In the genomic region with DNA sequence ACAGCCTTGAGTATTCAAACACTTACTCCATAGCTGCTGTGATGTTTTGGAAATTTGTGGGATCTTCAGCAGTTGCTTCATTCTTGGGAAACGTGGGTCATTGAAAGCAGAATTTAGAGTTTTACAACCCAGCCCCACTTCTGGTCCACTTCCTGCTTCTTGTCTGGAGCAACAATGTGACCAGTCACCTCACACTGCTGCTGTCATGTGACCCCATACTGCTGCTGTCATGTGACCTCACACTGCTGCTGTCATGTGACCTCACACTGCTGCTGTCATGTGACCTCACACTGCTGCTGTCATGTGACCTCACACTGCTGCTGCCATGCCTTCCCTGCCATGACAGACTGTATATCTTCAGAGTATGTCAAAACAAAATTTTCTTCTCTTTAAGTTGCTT, we compare ENCODE assay signal across 29 mouse cellular contexts.
DNase-seq lines count a peak whose midpoint lies in the region; ATAC-seq and TF ChIP-seq lines count a peak whose summit lies in the region.
"Had no signal": no experiment of that assay in that cellular context is flagged by ENCODE, and none has a peak within 500 bp of the region (broad histone marks: within the 10 kb centered on the region; RNA-seq: fewer than 3 reads in every experiment).

No protein-coding gene starts in this region.

- H3K27ac ChIP-seq in testis, adult 2 months (ENCODE audit: control insufficient read depth, insufficient read depth, low read depth, low read length), result no peak overlapping the region
- H3K27ac ChIP-seq in MEL (ENCODE audit: control insufficient read depth, low read depth, low read length), result no peak overlapping the region
- H3K27ac ChIP-seq: embryonic facial prominence, embryonic 13.5 days; embryonic facial prominence, embryonic 15.5 days; forebrain, embryonic 10.5 days; forebrain, embryonic 12.5 days had no signal

- peak overlapping the region; percentile 38 for H3K4me3 ChIP-seq in megakaryocyte, embryonic 14.5 days (replicated peaks)
- peak overlapping the region; percentile 17; the same call in 1 of the 2 replicates for H3K4me3 ChIP-seq in testis, adult 2 months (ENCODE audit: control insufficient read depth, low read depth, low read length)
- no peak overlapping the region for H3K4me3 ChIP-seq in MEL (ENCODE audit: control insufficient read depth in 1 of 2, insufficient read depth in 1 of 2, low read depth in 2 of 2, low read length in 2 of 2)
- H3K4me3 ChIP-seq: embryonic facial prominence, embryonic 13.5 days; embryonic facial prominence, embryonic 15.5 days; erythroblast, embryonic 14.5 days; forebrain, embryonic 10.5 days; forebrain, embryonic 12.5 days had no signal

- H3K79me2 ChIP-seq in MEL (ENCODE audit: control insufficient read depth, insufficient read depth, low read length, poor library complexity), result no peaks in the 10 kb centered on the region

- no peak for TF ChIP-seq RAD21 in MEL (IDR thresholded peaks at IDR 0.05; ENCODE audit: low read depth, low read length)

- no peak for DNase-seq in testis, postnatal 14 days (ENCODE audit: low spot score)
- DNase-seq in 416B (ENCODE audit: low read depth), result peak; percentile 8
- no peak for DNase-seq in MEL (ENCODE audit: low read depth, low spot score)
- DNase-seq in Muller cell, postnatal 12 days (ENCODE audit: inconsistent ontology term), result no peak
- no peak for DNase-seq in cerebellum, postnatal 36 days
- DNase-seq: adrenal gland, adult 8-10 months; adrenal gland, postnatal 14 days; adrenal gland, postnatal 36 days; cerebellum, adult 11-12 months; cerebellum, adult 2 months; cerebellum, adult 9-10 months; cerebellum, postnatal 10 days; cerebellum, postnatal 25 days; embryo, embryonic 11 days had no signal

- no peak for ATAC-seq in megakaryocyte, adult 5-6 weeks (ENCODE audit: poor library complexity, severe bottlenecking)
- ATAC-seq: activated CD4-positive, CD25-positive, alpha-beta regulatory T cell, adult 4 months; CD4-positive, CD25-positive, alpha-beta regulatory T cell, adult 4 months; forebrain, embryonic 14.5 days; forebrain, embryonic 16.5 days; Patski had no signal

- TF ChIP-seq POLR2A in testis, adult 2 months (IDR thresholded peaks at IDR 0.05; ENCODE audit: control insufficient read depth, low read depth, low read length), result no peak; the same call in 1 of the 2 replicates
- no peak for TF ChIP-seq POLR2A in MEL (IDR thresholded peaks at IDR 0.05; ENCODE audit: control insufficient read depth in 1 of 2, insufficient read depth in 1 of 2, low read depth in 1 of 2, low read length in 2 of 2, poor library complexity in 1 of 2)

- H3K36me3 ChIP-seq in megakaryocyte, embryonic 14.5 days (replicated peaks; ENCODE audit: low read length), result no peaks in the 10 kb centered on the region
- no peaks in the 10 kb centered on the region for H3K36me3 ChIP-seq in testis, adult 2 months (ENCODE audit: control insufficient read depth, insufficient read depth, low read length)
- no peaks in the 10 kb centered on the region for H3K36me3 ChIP-seq in MEL (ENCODE audit: control insufficient read depth in 1 of 2, insufficient read depth in 2 of 2, low read length in 2 of 2)
- H3K36me3 ChIP-seq: embryonic facial prominence, embryonic 13.5 days; embryonic facial prominence, embryonic 15.5 days; forebrain, embryonic 10.5 days; forebrain, embryonic 12.5 days; G1E had no signal

- H3K9me3 ChIP-seq in megakaryocyte, embryonic 14.5 days, result peaks cover 5% of the 10 kb centered on the region; the same call in 1 of the 2 replicates
- H3K9me3 ChIP-seq in MEL (replicated peaks; ENCODE audit: insufficient read depth, low read length), result no peaks in the 10 kb centered on the region
- H3K9me3 ChIP-seq: embryonic facial prominence, embryonic 13.5 days; embryonic facial prominence, embryonic 15.5 days; forebrain, embryonic 10.5 days; forebrain, embryonic 12.5 days had no signal

- peaks cover 4% of the 10 kb centered on the region for H3K27me3 ChIP-seq in megakaryocyte, embryonic 14.5 days (replicated peaks)
- H3K27me3 ChIP-seq in testis, adult 2 months (ENCODE audit: control insufficient read depth, insufficient read depth, low read length), result no peaks in the 10 kb centered on the region
- no peaks in the 10 kb centered on the region for H3K27me3 ChIP-seq in MEL (ENCODE audit: control insufficient read depth in 1 of 2, insufficient read depth in 2 of 2, low read length in 2 of 2)
- H3K27me3 ChIP-seq: CH12.LX; embryonic facial prominence, embryonic 13.5 days; embryonic facial prominence, embryonic 15.5 days; forebrain, embryonic 12.5 days had no signal

- no peak for TF ChIP-seq EP300 in MEL (IDR thresholded peaks at IDR 0.05; ENCODE audit: low read depth in 1 of 2, low read length in 2 of 2)

- no peak overlapping the region for H3K9ac ChIP-seq in MEL (ENCODE audit: control insufficient read depth, low read depth, low read length, poor library complexity, severe bottlenecking)
- H3K9ac ChIP-seq: embryonic facial prominence, embryonic 13.5 days; embryonic facial prominence, embryonic 15.5 days; forebrain, embryonic 12.5 days had no signal

- H3K4me1 ChIP-seq in megakaryocyte, embryonic 14.5 days, result no peaks in the 10 kb centered on the region
- H3K4me1 ChIP-seq in testis, adult 2 months (ENCODE audit: control insufficient read depth, insufficient read depth, low read length), result no peaks in the 10 kb centered on the region
- no peaks in the 10 kb centered on the region for H3K4me1 ChIP-seq in MEL (ENCODE audit: control insufficient read depth in 1 of 2, insufficient read depth in 2 of 2, low read length in 2 of 2)
- H3K4me1 ChIP-seq: embryonic facial prominence, embryonic 13.5 days; embryonic facial prominence, embryonic 15.5 days; forebrain, embryonic 10.5 days; forebrain, embryonic 12.5 days had no signal

- TF ChIP-seq CTCF in testis, adult 2 months (IDR thresholded peaks at IDR 0.05; ENCODE audit: control insufficient read depth, insufficient read depth, insufficient replicate concordance, low read depth, low read length), result no peak
- no peak for TF ChIP-seq CTCF in MEL (IDR thresholded peaks at IDR 0.05 in 2 of 3, conservative IDR thresholded peaks at IDR 0.05 in 1 of 3; ENCODE audit: control insufficient read depth in 1 of 3, insufficient read depth in 1 of 3, low read depth in 2 of 3, low read length in 3 of 3, poor library complexity in 1 of 3, severe bottlenecking in 1 of 3)

TF ChIP-seq in MEL, 35 proteins besides CTCF, POLR2A, EP300 and RAD21:
- no peak for TF ChIP-seq MAX (IDR thresholded peaks at IDR 0.05; ENCODE audit: low read length)
- peak; percentile 23; the same call in 1 of the 2 replicates for TF ChIP-seq USF1 (IDR thresholded peaks at IDR 0.05; ENCODE audit: low read depth, low read length)
TF ChIP-seq in MEL: peak in this region for 1.

Comparison
In these comparisons a context has a peak if more than half of its experiments do, and no peak if none do; other contexts are left out.
1. H3K4me3 ChIP-seq: peak in megakaryocyte, embryonic 14.5 days (single experiment) and testis, adult 2 months (single experiment); none in MEL (0 of 2).